Comparison of ENCODE assay signal across 18 mouse cellular contexts in the genomic region with DNA sequence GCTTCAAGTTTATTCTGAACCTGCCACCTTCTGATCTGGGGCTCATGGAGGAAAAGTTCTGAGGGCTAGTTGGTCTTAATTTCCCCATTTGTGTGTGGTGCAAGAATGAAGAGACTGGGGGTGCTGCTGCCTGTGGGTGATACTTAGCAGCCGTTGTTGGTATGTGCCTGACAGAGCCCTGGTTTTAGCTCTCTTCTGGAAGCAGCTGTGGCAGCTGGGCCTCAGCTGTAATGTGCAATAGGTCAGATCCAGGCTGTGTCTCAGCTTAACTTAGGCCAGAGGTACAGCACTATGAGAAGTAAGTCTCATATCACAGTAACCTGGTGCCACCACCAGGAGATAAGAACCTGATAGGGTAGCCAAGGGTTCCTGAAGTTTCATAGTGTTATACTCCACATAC. TPM values are rescaled to one million over a fixed set of nuclear protein-coding genes. Genes with fewer than 3 reads are reported as not detected.
DNase-seq lines count a peak whose midpoint lies in the region; TF ChIP-seq lines count a peak whose summit lies in the region.
"Had no signal": no experiment of that assay in that cellular context is flagged by ENCODE, and none has a peak within 500 bp of the region (broad histone marks: within the 10 kb centered on the region; RNA-seq: fewer than 3 reads in every experiment).

No protein-coding gene starts in this region.

- TF ChIP-seq POLR2A in spleen, adult 2 months (IDR thresholded peaks at IDR 0.05; ENCODE audit: low read depth, low read length): no peak
- TF ChIP-seq POLR2A in bone marrow, adult 2 months (IDR thresholded peaks at IDR 0.05; ENCODE audit: borderline replicate concordance, control insufficient read depth, low read depth, low read length): no peak
- no peak for TF ChIP-seq POLR2A in thymus, adult 2 months (IDR thresholded peaks at IDR 0.05; ENCODE audit: control insufficient read depth, extremely low read depth, insufficient read depth, low read length, poor library complexity)

- H3K27me3 ChIP-seq in spleen, adult 2 months (ENCODE audit: control insufficient read depth, insufficient read depth, low read length): no peaks in the 10 kb centered on the region
- H3K27me3 ChIP-seq in thymus, adult 2 months (ENCODE audit: control insufficient read depth, insufficient read depth, low read length): no peaks in the 10 kb centered on the region
- H3K27me3 ChIP-seq: forebrain, embryonic 13.5 days; heart, embryonic 12.5 days; hindbrain, embryonic 15.5 days had no signal

- peaks cover 53% of the 10 kb centered on the region for H3K4me1 ChIP-seq in spleen, adult 2 months (ENCODE audit: control insufficient read depth, insufficient read depth, insufficient read length)
- H3K4me1 ChIP-seq in bone marrow, adult 2 months (ENCODE audit: control insufficient read depth, insufficient read depth, low read length): peaks cover 15% of the 10 kb centered on the region
- peaks cover 70% of the 10 kb centered on the region for H3K4me1 ChIP-seq in thymus, adult 2 months (replicated peaks; ENCODE audit: control insufficient read depth, insufficient read depth, low read length)
- H3K4me1 ChIP-seq: embryonic facial prominence, embryonic 10.5 days; forebrain, embryonic 13.5 days; hindbrain, embryonic 10.5 days; hindbrain, embryonic 15.5 days had no signal

- peak overlapping the region; percentile 95 for H3K27ac ChIP-seq in spleen, adult 2 months (ENCODE audit: insufficient read depth, low read length)
- peak overlapping the region; percentile 79 for H3K27ac ChIP-seq in bone marrow, adult 2 months (ENCODE audit: control insufficient read depth, insufficient read depth, low read depth, low read length, poor library complexity)
- H3K27ac ChIP-seq in thymus, adult 2 months (ENCODE audit: control insufficient read depth, insufficient read depth, low read length): no peak overlapping the region
- H3K27ac ChIP-seq: embryonic facial prominence, embryonic 10.5 days; forebrain, embryonic 13.5 days; hindbrain, embryonic 10.5 days; hindbrain, embryonic 15.5 days had no signal

- H3K4me3 ChIP-seq in spleen, adult 2 months (ENCODE audit: extremely low read depth, insufficient read depth, insufficient read length): no peak overlapping the region
- no peak overlapping the region for H3K4me3 ChIP-seq in bone marrow, adult 2 months (replicated peaks; ENCODE audit: control insufficient read depth, low read depth, low read length)
- no peak overlapping the region for H3K4me3 ChIP-seq in thymus, adult 2 months (ENCODE audit: control insufficient read depth, insufficient read depth, low read length)
- H3K4me3 ChIP-seq: embryonic facial prominence, embryonic 10.5 days; forebrain, embryonic 13.5 days; heart, embryonic 12.5 days; hindbrain, embryonic 10.5 days; hindbrain, embryonic 15.5 days had no signal

- TF ChIP-seq CTCF in spleen, adult 2 months (IDR thresholded peaks at IDR 0.05; ENCODE audit: extremely low read depth, insufficient read depth, insufficient read length, insufficient replicate concordance): no peak
- no peak for TF ChIP-seq CTCF in bone marrow, adult 2 months (IDR thresholded peaks at IDR 0.05; ENCODE audit: control insufficient read depth, insufficient read depth, low read length)
- TF ChIP-seq CTCF in thymus, adult 2 months (IDR thresholded peaks at IDR 0.05; ENCODE audit: borderline replicate concordance, control insufficient read depth, extremely low read depth, insufficient read depth, low read length, poor library complexity): no peak

- DNase-seq in spleen, adult 2 months (ENCODE audit: low read depth in 1 of 2, low spot score in 2 of 2): no peak
- DNase-seq in spleen, postnatal 36 days (ENCODE audit: low spot score in 2 of 2): no peak
- peak; percentile 50 for DNase-seq in lung, postnatal 36 days
- DNase-seq in naive thymus-derived CD4-positive, alpha-beta T cell, adult 2 months (ENCODE audit: low read depth): peak; percentile 40
- no peak for DNase-seq in thymus, adult 18-20 months
- DNase-seq in thymus, adult 2 months: no peak
- DNase-seq in layer of hippocampus, postnatal 10 days (ENCODE audit: low spot score in 2 of 2): no peak
- DNase-seq: adrenal gland, postnatal 14 days; cerebellum, adult 18-20 months; cerebellum, adult 9-11 months; cerebellum, postnatal 36 days; gastrocnemius, postnatal 14 days had no signal

- 26% methylated on average over 1 of the region's 1 CpGs for WGBS in spleen, adult 2 months
- WGBS in bone marrow, adult 2 months: 28% methylated on average over 1 of the region's 1 CpGs
- WGBS in thymus, adult 2 months: 36% methylated on average over 1 of the region's 1 CpGs

- no peaks in the 10 kb centered on the region for H3K36me3 ChIP-seq in spleen, adult 2 months (ENCODE audit: control insufficient read depth, insufficient read depth, low read length)
- peaks cover 7% of the 10 kb centered on the region; the same call in 1 of the 2 replicates for H3K36me3 ChIP-seq in thymus, adult 2 months (ENCODE audit: control insufficient read depth, insufficient read depth, low read length)

RNA-seq across cellular contexts. Expression of a gene that starts 28.7 kb away (rescaled TPM):
- polyA plus RNA-seq in spleen, adult 2 months (2012; rRNA removed): 219 and 378 TPM in 2 replicates
- polyA plus RNA-seq in bone marrow, adult 2 months (2011; ENCODE audit: insufficient read depth, insufficient read length, low replicate concordance, missing spikeins): 123 and 179 TPM in 2 replicates
- 62.1 and 86.9 TPM in 2 replicates for polyA plus RNA-seq in thymus, adult 2 months (2012; rRNA removed)
- 10 to 100 TPM; 19.5 to 21.4 TPM for total RNA-seq in layer of hippocampus, postnatal 10 days (2021)

RNA-seq across cellular contexts. Expression of a gene that starts 42.5 kb away (rescaled TPM):
- 1.4 and 1.7 TPM in 2 replicates for polyA plus RNA-seq in spleen, adult 2 months (2012; rRNA removed)
- polyA plus RNA-seq in bone marrow, adult 2 months (2011; ENCODE audit: insufficient read depth, insufficient read length, low replicate concordance, missing spikeins): 514 and 1,002 TPM in 2 replicates
- 13.6 and 19.8 TPM in 2 replicates for polyA plus RNA-seq in thymus, adult 2 months (2012; rRNA removed)
- 10 to 100 TPM; 10.9 to 15.9 TPM for total RNA-seq in layer of hippocampus, postnatal 10 days (2021)

Comparison
In these comparisons a context has a peak if more than half of its experiments do, and no peak if none do; other contexts are left out.
1. DNase-seq: peak in lung, postnatal 36 days (single experiment) and naive thymus-derived CD4-positive, alpha-beta T cell, adult 2 months (single experiment); none in spleen, adult 2 months (0 of 2), spleen, postnatal 36 days (0 of 2), thymus, adult 18-20 months (0 of 2), thymus, adult 2 months (single experiment) and layer of hippocampus, postnatal 10 days (0 of 2).
2. RNA of a gene that starts 42.5 kb away (polyA plus RNA-seq): 514 to 1,002 TPM in bone marrow, adult 2 months; 13.6 to 19.8 TPM in thymus, adult 2 months and 1.4 to 1.7 TPM in spleen, adult 2 months; every median in the first group is over 10 times any median in the second.